Mouse (Mus musculus): ENCODE measurements at regions not wholly inside any gene's neighbourhood (a gene's known extent, or its start where the extent isn't known, plus 50 kb on each side); places are given as distances from the start of the nearest gene placed in this dataset.
"Not testable (repeated sequence)": the region's sequence is repeated elsewhere in the genome, so short reads cannot be mapped to it uniquely, and the experiment has no call there.

GRCm38 (mm10) chr9:52941637-52941983 is 262.0 kb upstream of the AI593442 start:
- peak; percentile 87 for DNase-seq (ENCODE audit: low read depth)
- TF ChIP-seq POLR2A (IDR thresholded peaks at IDR 0.05; ENCODE audit: borderline replicate concordance, extremely low read depth, insufficient read depth, insufficient read length, poor library complexity, severe bottlenecking) (no peak), CTCF (IDR thresholded peaks at IDR 0.05; ENCODE audit: borderline replicate concordance, extremely low read depth, insufficient read depth, insufficient read length) (no peak)

GRCm38 (mm10) chr9:52940964-52941636 is 261.5 kb upstream of the AI593442 start:
- TF ChIP-seq POLR2A (IDR thresholded peaks at IDR 0.05; ENCODE audit: borderline replicate concordance, extremely low read depth, insufficient read depth, insufficient read length, poor library complexity, severe bottlenecking) (no peak), CTCF (IDR thresholded peaks at IDR 0.05; ENCODE audit: borderline replicate concordance, extremely low read depth, insufficient read depth, insufficient read length) (no peak)
- DNase-seq (ENCODE audit: low read depth): peak; percentile 94

- peak; percentile 45 for DNase-seq (ENCODE audit: low read depth)
- no peak for TF ChIP-seq CTCF (IDR thresholded peaks at IDR 0.05; ENCODE audit: borderline replicate concordance, extremely low read depth, insufficient read depth, insufficient read length)
- TF ChIP-seq POLR2A (IDR thresholded peaks at IDR 0.05; ENCODE audit: borderline replicate concordance, extremely low read depth, insufficient read depth, insufficient read length, poor library complexity, severe bottlenecking): no peak
Measured at GRCm38 (mm10) chr9:52935082-52935481, 255.5 kb upstream of the AI593442 start.

- DNase-seq (ENCODE audit: low read depth): no peak
- TF ChIP-seq CTCF (IDR thresholded peaks at IDR 0.05; ENCODE audit: borderline replicate concordance, extremely low read depth, insufficient read depth, insufficient read length): no peak
- TF ChIP-seq POLR2A (IDR thresholded peaks at IDR 0.05; ENCODE audit: borderline replicate concordance, extremely low read depth, insufficient read depth, insufficient read length, poor library complexity, severe bottlenecking): no peak
Measured at GRCm38 (mm10) chr9:52917516-52917915, 237.9 kb upstream of the AI593442 start.

- not testable (repeated sequence) for DNase-seq (ENCODE audit: low read depth)
Measured at GRCm38 (mm10) chr9:52888653-52889052, 209.1 kb upstream of the AI593442 start.

- DNase-seq (ENCODE audit: low read depth): not testable (repeated sequence)
Measured at GRCm38 (mm10) chr9:52887997-52888396, 208.4 kb upstream of the AI593442 start.

GRCm38 (mm10) chr9:52867236-52867635 is 187.7 kb upstream of the AI593442 start:
- no peak for TF ChIP-seq CTCF (IDR thresholded peaks at IDR 0.05; ENCODE audit: borderline replicate concordance, extremely low read depth, insufficient read depth, insufficient read length)
- no peak for TF ChIP-seq POLR2A (IDR thresholded peaks at IDR 0.05; ENCODE audit: borderline replicate concordance, extremely low read depth, insufficient read depth, insufficient read length, poor library complexity, severe bottlenecking)
- no peak for DNase-seq (ENCODE audit: low read depth)

- no peak for TF ChIP-seq POLR2A (IDR thresholded peaks at IDR 0.05; ENCODE audit: borderline replicate concordance, extremely low read depth, insufficient read depth, insufficient read length, poor library complexity, severe bottlenecking)
- TF ChIP-seq CTCF (IDR thresholded peaks at IDR 0.05; ENCODE audit: borderline replicate concordance, extremely low read depth, insufficient read depth, insufficient read length): no peak
Measured at GRCm38 (mm10) chr9:52860327-52860726, 180.7 kb upstream of the AI593442 start.

GRCm38 (mm10) chr9:52858411-52858810 is 178.8 kb upstream of the AI593442 start:
- TF ChIP-seq POLR2A (IDR thresholded peaks at IDR 0.05; ENCODE audit: borderline replicate concordance, extremely low read depth, insufficient read depth, insufficient read length, poor library complexity, severe bottlenecking): no peak
- no peak for TF ChIP-seq CTCF (IDR thresholded peaks at IDR 0.05; ENCODE audit: borderline replicate concordance, extremely low read depth, insufficient read depth, insufficient read length)

More at GRCm38 (mm10) chr9:52860327-52860726, 180.7 kb upstream of the AI593442 start:
- peak; percentile 50 for DNase-seq (ENCODE audit: low read depth)

GRCm38 (mm10) chr9:52853338-52853737 is 173.8 kb upstream of the AI593442 start:
- TF ChIP-seq CTCF (IDR thresholded peaks at IDR 0.05; ENCODE audit: borderline replicate concordance, extremely low read depth, insufficient read depth, insufficient read length): no peak

More at GRCm38 (mm10) chr9:52858411-52858810, 178.8 kb upstream of the AI593442 start:
- DNase-seq (ENCODE audit: low read depth): peak; percentile 19

GRCm38 (mm10) chr9:52850552-52850951 is 171.0 kb upstream of the AI593442 start:
- no peak for TF ChIP-seq POLR2A (IDR thresholded peaks at IDR 0.05; ENCODE audit: borderline replicate concordance, extremely low read depth, insufficient read depth, insufficient read length, poor library complexity, severe bottlenecking)
- TF ChIP-seq CTCF (IDR thresholded peaks at IDR 0.05; ENCODE audit: borderline replicate concordance, extremely low read depth, insufficient read depth, insufficient read length): no peak
- no peak for DNase-seq (ENCODE audit: low read depth)

More at GRCm38 (mm10) chr9:52853338-52853737, 173.8 kb upstream of the AI593442 start:
- no peak for DNase-seq (ENCODE audit: low read depth)

GRCm38 (mm10) chr9:52849931-52850330 is 170.4 kb upstream of the AI593442 start:
- TF ChIP-seq POLR2A (IDR thresholded peaks at IDR 0.05; ENCODE audit: borderline replicate concordance, extremely low read depth, insufficient read depth, insufficient read length, poor library complexity, severe bottlenecking) (no peak), CTCF (IDR thresholded peaks at IDR 0.05; ENCODE audit: borderline replicate concordance, extremely low read depth, insufficient read depth, insufficient read length) (no peak)
- no peak for DNase-seq (ENCODE audit: low read depth)

GRCm38 (mm10) chr9:52841105-52841504 is 161.5 kb upstream of the AI593442 start:
- TF ChIP-seq CTCF (IDR thresholded peaks at IDR 0.05; ENCODE audit: borderline replicate concordance, extremely low read depth, insufficient read depth, insufficient read length): no peak
- TF ChIP-seq POLR2A (IDR thresholded peaks at IDR 0.05; ENCODE audit: borderline replicate concordance, extremely low read depth, insufficient read depth, insufficient read length, poor library complexity, severe bottlenecking): no peak
- peak; percentile 46 for DNase-seq (ENCODE audit: low read depth)

Data from brain, embryonic 14.5 days (tissue).